ENCODE assay signal across 8 mouse cellular contexts in the genomic region with DNA sequence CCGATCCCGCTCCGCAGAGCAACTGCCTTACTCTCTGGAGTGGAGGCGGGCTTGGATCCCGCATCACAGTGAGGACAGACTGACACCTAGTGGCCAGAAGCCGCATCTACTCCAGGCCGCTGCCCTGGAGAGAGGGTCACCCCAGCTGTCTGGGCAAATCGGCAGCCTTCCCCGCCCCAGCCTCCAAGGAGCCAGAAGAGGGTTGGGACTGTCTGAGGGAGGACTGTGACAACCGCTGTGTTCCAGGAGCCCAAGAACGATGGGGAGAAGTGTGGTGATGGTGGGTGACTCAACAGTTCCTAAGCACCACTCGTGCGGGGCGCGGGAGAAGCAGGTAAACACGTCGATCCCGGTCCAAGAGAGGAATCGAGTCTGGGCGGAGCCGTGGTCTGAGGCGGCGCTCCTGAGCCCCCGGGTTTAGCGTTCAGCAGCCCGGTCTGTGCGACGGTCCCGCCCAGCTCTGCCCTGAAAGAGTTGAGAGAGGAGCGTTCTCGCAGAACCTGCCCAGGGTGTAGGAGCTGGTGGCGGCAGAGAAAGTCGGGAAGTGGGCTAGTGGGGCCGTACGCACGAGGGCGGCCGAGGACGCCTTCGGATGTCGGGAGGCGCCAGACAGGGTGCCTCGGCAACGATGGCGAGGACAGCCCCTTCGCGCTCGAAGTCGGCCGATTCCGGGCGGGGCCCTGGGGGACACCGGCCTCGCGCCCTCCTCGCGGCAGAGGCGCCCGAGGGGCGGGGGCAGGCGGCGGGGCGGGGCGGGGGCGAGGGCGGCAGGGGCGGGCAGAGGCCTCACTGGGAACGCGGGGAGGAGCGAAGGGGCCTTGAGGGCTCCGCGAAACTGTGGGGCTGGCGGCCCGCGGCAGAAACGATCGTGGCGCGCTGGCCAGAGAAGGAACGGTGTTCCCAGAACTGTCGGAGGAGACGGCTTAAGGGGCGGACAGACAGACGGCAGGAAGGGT. TPM values are rescaled to one million over a fixed set of nuclear protein-coding genes. Genes with fewer than 3 reads are reported as not detected.
DNase-seq lines count a peak whose midpoint lies in the region; ATAC-seq lines count a peak whose summit lies in the region.

No protein-coding gene starts in this region.

- peak overlapping the region; percentile 53 for H3K4me3 ChIP-seq in intestine, embryonic 15.5 days (replicated peaks)

- no peaks in the 10 kb centered on the region for H3K9me3 ChIP-seq in intestine, embryonic 15.5 days

- no peaks in the 10 kb centered on the region for H3K27me3 ChIP-seq in intestine, embryonic 15.5 days (replicated peaks)

- intact Hi-C loops in gastrocnemius, postnatal 36 days (cut with DNase I), result loop anchor here (1.0 to 5.0 kb wide), 3 partner anchors 19 to 196 kb away; a partner anchor contains a TSS
- intact Hi-C loops in left cerebral cortex, postnatal 14 days (cut with DNase I), result loop anchor here (1.0 to 5.0 kb wide), 3 partner anchors 118 to 196 kb away; a partner anchor contains a TSS

- H3K9ac ChIP-seq in intestine, embryonic 15.5 days, result peak overlapping the region; percentile 64

- peak overlapping the region; percentile 99 for H3K27ac ChIP-seq in intestine, embryonic 15.5 days

- peak; percentile 88 for ATAC-seq in intestine, embryonic 15.5 days
- peak; percentile 64 for ATAC-seq in megakaryocyte-erythroid progenitor cell, adult 5-6 weeks (replicated peaks; ENCODE audit: low FRiP score, low TSS enrichment, poor library complexity, severe bottlenecking)

- H3K4me2 ChIP-seq in intestine, embryonic 15.5 days (replicated peaks), result peak overlapping the region; percentile 83

- DNase-seq in adrenal gland, adult 2 months, result peak; percentile 97
- DNase-seq in embryo, embryonic 11.5 days (ENCODE audit: low read depth, low spot score), result peak; percentile 93
- peak; percentile 95 to 96 for DNase-seq in gastrocnemius, postnatal 36 days
- DNase-seq in left cerebral cortex, postnatal 14 days (ENCODE audit: low spot score in 2 of 2), result peak; percentile 95 to 96
- DNase-seq in right cerebral cortex, postnatal 14 days, result peak; percentile 92
- peak; percentile 93 to 96 for DNase-seq in urinary bladder, postnatal 36 days (ENCODE audit: low spot score in 2 of 2)

- peaks cover 9% of the 10 kb centered on the region for H3K36me3 ChIP-seq in intestine, embryonic 15.5 days

- peaks cover 41% of the 10 kb centered on the region for H3K4me1 ChIP-seq in intestine, embryonic 15.5 days (replicated peaks)

- WGBS in intestine, embryonic 15.5 days, result under 1% methylated on average over 81 of the region's 84 CpGs

RNA-seq across cellular contexts. Expression of a gene that starts 1.7 kb away (rescaled TPM):
- 10 to 100 TPM; 40.4 to 61.5 TPM for total RNA-seq in adrenal gland, adult 2 months (2021)
- polyA plus RNA-seq in adrenal gland, adult 2 months (2012; rRNA removed), result 319 and 423 TPM in 2 replicates
- total RNA-seq in gastrocnemius, postnatal 36 days (2021), result 1 to 10 TPM in 1 of 2 experiments, under 1 TPM in 1; 0.99 to 1.4 TPM
- 39.1 and 39.8 TPM in 2 replicates for polyA plus RNA-seq in intestine, embryonic 15.5 days (2015; fragmentation: Nextera tagmentation; extraction: Ambion mirVana)
- 10 to 100 TPM; 27.4 to 29.6 TPM for total RNA-seq in left cerebral cortex, postnatal 14 days (2021)
- 24.4 and 25.2 TPM in 2 replicates for total RNA-seq in megakaryocyte-erythroid progenitor cell, adult 5-6 weeks (2014; fragmentation: Nextera tagmentation)
- total RNA-seq in megakaryocyte-erythroid progenitor cell, adult 5-6 weeks (2017), result 13.3 and 19.6 TPM in 2 replicates

RNA-seq across cellular contexts. Expression of a gene that starts 1.7 kb away (rescaled TPM):
- 10 to 100 TPM in 1 of 2 experiments, 1 to 10 TPM in 1; 6.5 to 12.1 TPM for total RNA-seq in adrenal gland, adult 2 months (2021)
- 26.7 and 30.5 TPM in 2 replicates for polyA plus RNA-seq in adrenal gland, adult 2 months (2012; rRNA removed)
- under 1 TPM; 0.59 to 0.64 TPM for total RNA-seq in gastrocnemius, postnatal 36 days (2021)
- 14.4 and 17.1 TPM in 2 replicates for polyA plus RNA-seq in intestine, embryonic 15.5 days (2015; fragmentation: Nextera tagmentation; extraction: Ambion mirVana)
- total RNA-seq in left cerebral cortex, postnatal 14 days (2021), result 1 to 10 TPM; 3.3 to 3.5 TPM
- 26.7 and 38.5 TPM in 2 replicates for total RNA-seq in megakaryocyte-erythroid progenitor cell, adult 5-6 weeks (2014; fragmentation: Nextera tagmentation)
- total RNA-seq in megakaryocyte-erythroid progenitor cell, adult 5-6 weeks (2017), result 3.7 and 7.4 TPM in 2 replicates

RNA-seq across cellular contexts. Expression of a gene that starts 5.2 kb away (rescaled TPM):
- 1,000 to 10,000 TPM; 1,792 to 2,242 TPM for total RNA-seq in adrenal gland, adult 2 months (2021)
- 21.4 and 29.1 TPM in 2 replicates for polyA plus RNA-seq in adrenal gland, adult 2 months (2012; rRNA removed)
- 100 to 1,000 TPM; 644 to 813 TPM for total RNA-seq in gastrocnemius, postnatal 36 days (2021)
- polyA plus RNA-seq in intestine, embryonic 15.5 days (2015; fragmentation: Nextera tagmentation; extraction: Ambion mirVana), result 1,310 and 1,463 TPM in 2 replicates
- total RNA-seq in left cerebral cortex, postnatal 14 days (2021), result 100 to 1,000 TPM; 643 to 660 TPM
- 5,168 and 5,735 TPM in 2 replicates for total RNA-seq in megakaryocyte-erythroid progenitor cell, adult 5-6 weeks (2014; fragmentation: Nextera tagmentation)
- 4,325 and 4,755 TPM in 2 replicates for total RNA-seq in megakaryocyte-erythroid progenitor cell, adult 5-6 weeks (2017)

RNA-seq across cellular contexts. Expression of a gene that starts 10.0 kb away (rescaled TPM):
- total RNA-seq in adrenal gland, adult 2 months (2021), result 10 to 100 TPM; 64.7 to 99.1 TPM
- 240 and 334 TPM in 2 replicates for polyA plus RNA-seq in adrenal gland, adult 2 months (2012; rRNA removed)
- total RNA-seq in gastrocnemius, postnatal 36 days (2021), result 1 to 10 TPM; 4.2 to 4.5 TPM
- 87.9 and 91.4 TPM in 2 replicates for polyA plus RNA-seq in intestine, embryonic 15.5 days (2015; fragmentation: Nextera tagmentation; extraction: Ambion mirVana)
- 10 to 100 TPM; 32.6 to 34.5 TPM for total RNA-seq in left cerebral cortex, postnatal 14 days (2021)
- total RNA-seq in megakaryocyte-erythroid progenitor cell, adult 5-6 weeks (2014; fragmentation: Nextera tagmentation), result 4.8 TPM in 1 of 2 replicates, not detected in the other
- total RNA-seq in megakaryocyte-erythroid progenitor cell, adult 5-6 weeks (2017), result not detected in 2 replicates

RNA-seq across cellular contexts. Expression of a gene that starts 12.8 kb away (rescaled TPM):
- total RNA-seq in adrenal gland, adult 2 months (2021), result 10 to 100 TPM; 29.8 to 31.2 TPM
- polyA plus RNA-seq in adrenal gland, adult 2 months (2012; rRNA removed), result 128 and 131 TPM in 2 replicates
- total RNA-seq in gastrocnemius, postnatal 36 days (2021), result 1 to 10 TPM; 2.2 to 3.2 TPM
- 74.7 and 77.2 TPM in 2 replicates for polyA plus RNA-seq in intestine, embryonic 15.5 days (2015; fragmentation: Nextera tagmentation; extraction: Ambion mirVana)
- total RNA-seq in left cerebral cortex, postnatal 14 days (2021), result 10 to 100 TPM; 20.7 to 23.3 TPM
- total RNA-seq in megakaryocyte-erythroid progenitor cell, adult 5-6 weeks (2014; fragmentation: Nextera tagmentation), result 30.3 and 39.1 TPM in 2 replicates
- total RNA-seq in megakaryocyte-erythroid progenitor cell, adult 5-6 weeks (2017), result 10.3 and 18.0 TPM in 2 replicates

Comparison
In these comparisons a context has a peak if more than half of its experiments do, and no peak if none do; other contexts are left out.
1. Peak in every context shown above with its lines: DNase-seq, ATAC-seq, H3K4me3 ChIP-seq and H3K27ac ChIP-seq.
2. RNA of a gene that starts 1.7 kb away (total RNA-seq): 40.4 to 61.5 TPM in adrenal gland, adult 2 months, 27.4 to 29.6 TPM in left cerebral cortex, postnatal 14 days and 13.3 to 25.2 TPM in megakaryocyte-erythroid progenitor cell, adult 5-6 weeks; 0.99 to 1.4 TPM in gastrocnemius, postnatal 36 days; every median in the first group is over 4 times any median in the second.